Mouse (Mus musculus): ENCODE measurements around the gene Skida1. TPM values are rescaled to one million over a fixed set of nuclear protein-coding genes. Genes with fewer than 3 reads are reported as not detected.

Skida1 gene
- polyA plus RNA-seq, 1 experiment from 2014 or later = 23.3 TPM

GRCm38 (mm10) chr2:18038895-18039371 is 9.9 kb downstream of the Skida1 start:
- ATAC-seq (replicated peaks; ENCODE audit: low FRiP score) (no peak), DNase-seq (ENCODE audit: low spot score) (peak; percentile 70)
- peaks cover 40% of the 10 kb centered on the region for H3K4me1 ChIP-seq (replicated peaks; ENCODE audit: control insufficient read depth, insufficient read depth, low read length)
- H3K27me3 ChIP-seq (ENCODE audit: control insufficient read depth, insufficient read depth, low read length) = no peaks in the 10 kb centered on the region
- WGBS = 18% methylated on average over 10 of the region's 10 CpGs
- no peaks in the 10 kb centered on the region for H3K36me3 ChIP-seq (ENCODE audit: control insufficient read depth, insufficient read depth, low read length)
- H3K4me3 ChIP-seq (ENCODE audit: low read depth, low read length) = peak overlapping the region; percentile 39
- H3K27ac ChIP-seq (ENCODE audit: low read depth, low read length) = peak overlapping the region; percentile 97
- no peaks in the 10 kb centered on the region for H3K9me3 ChIP-seq (ENCODE audit: control insufficient read depth, low read length)
- H3K9ac ChIP-seq (ENCODE audit: low read length) = peak overlapping the region; percentile 92
- peak overlapping the region; percentile 82 for H3K4me2 ChIP-seq (ENCODE audit: low read depth, low read length, severe bottlenecking)

GRCm38 (mm10) chr2:18038141-18038752 is 10.6 kb downstream of the Skida1 start:
- H3K4me3 ChIP-seq (ENCODE audit: low read depth, low read length) = no peak overlapping the region; the same call in 1 of the 2 replicates
- 41% methylated on average over 3 of the region's 3 CpGs for WGBS

DNA sequence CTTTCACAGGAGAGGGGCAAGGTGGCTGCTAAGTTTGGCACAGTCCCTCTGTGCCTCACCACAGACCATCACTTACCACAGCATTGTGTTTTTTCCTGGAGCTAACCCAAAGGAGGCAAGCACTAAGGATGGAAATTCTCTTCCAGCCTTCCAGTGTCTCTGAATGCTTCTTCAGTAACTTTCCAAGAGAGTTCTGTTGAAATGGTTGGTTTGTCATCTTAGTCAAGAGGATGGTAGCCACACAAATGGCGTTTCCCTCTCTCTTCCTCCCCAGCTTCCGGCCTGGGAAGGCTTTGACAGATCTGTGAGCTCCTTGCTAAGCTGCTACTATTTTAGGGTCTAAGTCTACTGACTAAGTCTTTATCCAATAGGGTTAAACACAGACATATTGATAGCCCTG is 11.4 kb downstream of the Skida1 start, which contains the start of gene A930004D18Rik:
TSS of gene A930004D18Rik (minus strand) at position 247 of the 400 bp plus-strand sequence.
- no peak for ATAC-seq (replicated peaks; ENCODE audit: low FRiP score)
- H3K4me3 ChIP-seq (ENCODE audit: low read depth, low read length) = no peak within 1 kb of the TSS; the same call in 1 of the 2 replicates
- H3K36me3 ChIP-seq (ENCODE audit: control insufficient read depth, insufficient read depth, low read length) = no peaks in the 10 kb centered on the region
- no peaks in the 10 kb centered on the region for H3K27me3 ChIP-seq (ENCODE audit: control insufficient read depth, insufficient read depth, low read length)
- peaks cover 52% of the 10 kb centered on the region for H3K4me1 ChIP-seq (replicated peaks; ENCODE audit: control insufficient read depth, insufficient read depth, low read length)
- H3K9me3 ChIP-seq (ENCODE audit: control insufficient read depth, low read length) = no peaks in the 10 kb centered on the region
- H3K27ac ChIP-seq (ENCODE audit: low read depth, low read length) = 0 out of 2 replicates have a peak within 1 kb of the TSS, but pooled peaks have one; percentile 12
- H3K4me2 ChIP-seq (ENCODE audit: low read depth, low read length, severe bottlenecking) = peak within 1 kb of the TSS; percentile 82; the same call in 1 of the 2 replicates
- peak within 1 kb of the TSS; percentile 92 for H3K9ac ChIP-seq (ENCODE audit: low read length)
- no peak for DNase-seq (ENCODE audit: low spot score)
- 54% methylated on average over 2 of the region's 2 CpGs for WGBS

More at GRCm38 (mm10) chr2:18038141-18038752, 10.6 kb downstream of the Skida1 start:
- DNase-seq (ENCODE audit: low spot score) = no peak
- Histone ChIP-seq H3K27me3 (ENCODE audit: control insufficient read depth, insufficient read depth, low read length) (no peaks in the 10 kb centered on the region), H3K27ac (ENCODE audit: low read depth, low read length) (no peak overlapping the region), H3K4me1 (replicated peaks; ENCODE audit: control insufficient read depth, insufficient read depth, low read length) (peaks cover 47% of the 10 kb centered on the region), H3K4me2 (ENCODE audit: low read depth, low read length, severe bottlenecking) (peak overlapping the region; percentile 82; the same call in 1 of the 2 replicates), H3K9ac (ENCODE audit: low read length) (peak overlapping the region; percentile 92), H3K36me3 (ENCODE audit: control insufficient read depth, insufficient read depth, low read length) (no peaks in the 10 kb centered on the region), H3K9me3 (ENCODE audit: control insufficient read depth, low read length) (no peaks in the 10 kb centered on the region)
- no peak for ATAC-seq (replicated peaks; ENCODE audit: low FRiP score)

DNA sequence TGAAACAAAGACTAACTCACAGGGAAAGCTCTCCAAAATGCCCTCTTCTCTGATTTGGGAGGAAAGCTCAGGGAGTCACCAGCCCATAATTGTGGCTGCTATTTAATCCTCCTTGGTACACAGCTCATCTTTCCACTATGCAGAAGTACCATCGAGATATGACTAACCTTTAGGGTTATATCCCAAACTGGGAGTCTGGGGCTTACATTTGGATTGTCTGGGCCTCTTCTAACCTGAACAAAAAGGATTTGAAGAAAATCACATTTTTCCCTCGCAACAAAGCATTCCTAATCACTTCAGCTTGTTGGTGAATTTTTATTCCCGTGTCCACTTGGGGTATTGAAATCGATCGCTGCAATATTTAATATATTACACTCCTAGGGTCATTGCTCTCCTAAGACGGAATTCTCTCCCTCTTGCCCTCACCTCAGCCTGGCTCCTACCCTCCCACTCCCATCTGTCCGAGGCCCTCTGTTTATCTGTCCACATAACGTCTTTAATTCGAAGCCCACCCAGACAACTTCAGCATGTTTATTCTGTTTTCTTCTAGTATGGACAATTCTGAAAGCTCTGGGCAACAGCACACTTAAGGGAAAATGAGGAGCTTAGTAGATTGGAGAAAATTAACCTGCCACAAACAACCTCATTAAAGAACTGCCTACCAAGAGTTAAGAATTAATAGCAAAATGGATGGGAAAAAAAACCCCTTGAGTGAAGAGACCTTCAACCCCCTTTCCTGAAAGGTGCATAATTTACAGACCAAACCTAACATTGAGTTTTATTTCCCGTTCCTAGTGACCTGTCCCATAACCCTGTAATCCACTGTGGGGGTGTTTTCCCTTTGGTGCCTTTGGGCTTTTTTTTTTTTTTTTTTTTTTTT is 14.2 kb downstream of the Skida1 start:
- ATAC-seq (replicated peaks; ENCODE audit: low FRiP score) (no peak), DNase-seq (ENCODE audit: low spot score) (no peak)
- 24% methylated on average over 10 of the region's 10 CpGs for WGBS
- Histone ChIP-seq H3K9ac (ENCODE audit: low read length) (peak overlapping the region; percentile 96), H3K36me3 (ENCODE audit: control insufficient read depth, insufficient read depth, low read length) (no peaks in the 10 kb centered on the region), H3K27ac (ENCODE audit: low read depth, low read length) (peak overlapping the region; percentile 76; the same call in 1 of the 2 replicates), H3K4me2 (ENCODE audit: low read depth, low read length, severe bottlenecking) (peak overlapping the region; percentile 99; the same call in 1 of the 2 replicates), H3K4me1 (replicated peaks; ENCODE audit: control insufficient read depth, insufficient read depth, low read length) (peaks cover 47% of the 10 kb centered on the region), H3K4me3 (ENCODE audit: low read depth, low read length) (no peak overlapping the region), H3K27me3 (ENCODE audit: control insufficient read depth, insufficient read depth, low read length) (no peaks in the 10 kb centered on the region), H3K9me3 (ENCODE audit: control insufficient read depth, low read length) (no peaks in the 10 kb centered on the region)

GRCm38 (mm10) chr2:18033166-18034108 is 15.4 kb downstream of the Skida1 start:
- no peaks in the 10 kb centered on the region for H3K9me3 ChIP-seq (ENCODE audit: control insufficient read depth, low read length)
- DNase-seq (ENCODE audit: low spot score) (peak; percentile 60), ATAC-seq (replicated peaks; ENCODE audit: low FRiP score) (peak; percentile 21; the same call in 1 of the 2 replicates)
- no peaks in the 10 kb centered on the region for H3K36me3 ChIP-seq (ENCODE audit: control insufficient read depth, insufficient read depth, low read length)
- H3K27ac ChIP-seq (ENCODE audit: low read depth, low read length) = peak overlapping the region; percentile 76
- 15% methylated on average over 10 of the region's 10 CpGs for WGBS
- 0 out of 2 replicates have a peak overlapping the region, but pooled peaks have one; percentile 4 for H3K4me3 ChIP-seq (ENCODE audit: low read depth, low read length)
- H3K4me1 ChIP-seq (replicated peaks; ENCODE audit: control insufficient read depth, insufficient read depth, low read length) = peaks cover 36% of the 10 kb centered on the region
- no peaks in the 10 kb centered on the region for H3K27me3 ChIP-seq (ENCODE audit: control insufficient read depth, insufficient read depth, low read length)
- H3K4me2 ChIP-seq (ENCODE audit: low read depth, low read length, severe bottlenecking) = peak overlapping the region; percentile 99
- H3K9ac ChIP-seq (ENCODE audit: low read length) = peak overlapping the region; percentile 96

GRCm38 (mm10) chr2:18032538-18032895 is 16.3 kb downstream of the Skida1 start:
- WGBS = 18% methylated on average over 5 of the region's 5 CpGs
- no peak overlapping the region; the same call in 1 of the 2 replicates for H3K4me3 ChIP-seq (ENCODE audit: low read depth, low read length)
- DNase-seq (ENCODE audit: low spot score) (no peak), ATAC-seq (replicated peaks; ENCODE audit: low FRiP score) (no peak)
- no peaks in the 10 kb centered on the region for H3K9me3 ChIP-seq (ENCODE audit: control insufficient read depth, low read length)
- H3K4me1 ChIP-seq (replicated peaks; ENCODE audit: control insufficient read depth, insufficient read depth, low read length) = peaks cover 33% of the 10 kb centered on the region
- no peaks in the 10 kb centered on the region for H3K36me3 ChIP-seq (ENCODE audit: control insufficient read depth, insufficient read depth, low read length)
- no peaks in the 10 kb centered on the region for H3K27me3 ChIP-seq (ENCODE audit: control insufficient read depth, insufficient read depth, low read length)
- peak overlapping the region; percentile 99 for H3K4me2 ChIP-seq (ENCODE audit: low read depth, low read length, severe bottlenecking)
- peak overlapping the region; percentile 96 for H3K9ac ChIP-seq (ENCODE audit: low read length)
- H3K27ac ChIP-seq (ENCODE audit: low read depth, low read length) = no peak overlapping the region

DNA sequence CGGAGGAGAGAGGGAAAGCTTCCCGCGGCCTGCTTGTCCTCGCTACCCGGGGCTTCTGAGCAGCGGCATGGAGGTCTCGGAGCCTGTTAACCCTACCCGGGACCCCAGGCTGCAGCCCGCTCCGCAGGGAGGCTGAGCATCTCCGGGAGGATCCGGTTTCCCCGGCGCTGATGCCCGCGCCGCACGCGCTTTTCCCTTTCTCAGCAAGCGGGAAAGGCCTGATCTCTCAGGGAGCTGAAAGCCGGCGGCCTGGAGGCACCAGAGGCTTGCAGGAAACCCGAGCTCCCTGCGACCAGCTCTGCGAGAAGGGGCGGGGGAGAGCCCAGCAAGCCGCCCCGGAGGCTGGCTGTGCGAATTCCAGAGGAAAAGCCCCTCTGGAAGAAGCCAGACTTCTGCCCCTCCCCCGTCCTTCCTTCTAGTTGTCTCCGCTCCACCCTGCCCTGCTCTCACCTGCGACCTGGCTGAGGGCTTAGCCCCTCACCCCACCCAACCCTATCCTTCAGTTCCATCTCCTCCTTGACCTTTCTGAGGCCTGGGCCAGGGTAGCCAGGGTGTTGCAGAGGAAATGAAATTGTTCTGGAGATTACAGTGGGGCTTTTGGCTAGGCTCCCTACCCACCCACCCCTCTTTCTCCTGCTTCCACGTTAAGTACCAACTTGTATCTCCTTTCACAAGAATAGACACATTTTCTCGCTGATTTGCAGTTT is 16.9 kb downstream of the Skida1 start:
- no peak for ATAC-seq (replicated peaks; ENCODE audit: low FRiP score)
- WGBS = under 1% methylated on average over 34 of the region's 34 CpGs

More for the DNA sequence above, 16.9 kb downstream of the Skida1 start:
- Histone ChIP-seq H3K27ac (ENCODE audit: low read depth, low read length) (peak overlapping the region; percentile 66), H3K27me3 (ENCODE audit: control insufficient read depth, insufficient read depth, low read length) (no peaks in the 10 kb centered on the region), H3K4me1 (replicated peaks; ENCODE audit: control insufficient read depth, insufficient read depth, low read length) (peaks cover 31% of the 10 kb centered on the region), H3K9me3 (ENCODE audit: control insufficient read depth, low read length) (no peaks in the 10 kb centered on the region), H3K9ac (ENCODE audit: low read length) (peak overlapping the region; percentile 96), H3K4me2 (ENCODE audit: low read depth, low read length, severe bottlenecking) (peak overlapping the region; percentile 99), H3K36me3 (ENCODE audit: control insufficient read depth, insufficient read depth, low read length) (no peaks in the 10 kb centered on the region), H3K4me3 (ENCODE audit: low read depth, low read length) (peak overlapping the region; percentile 28)
- peak; percentile 88 for DNase-seq (ENCODE audit: low spot score)
